Mouse (Mus musculus): ENCODE results near the gene Fars2. TPM values are rescaled to one million over a fixed set of nuclear protein-coding genes. Genes with fewer than 3 reads are reported as not detected.
A peak's percentile ranks its signal among the peaks of the same experiment; 100 is the strongest.
"Not testable (repeated sequence)": the region's sequence is repeated elsewhere in the genome, so short reads cannot be mapped to it uniquely, and the experiment has no call there.

Gene Fars2
- total and polyA plus RNA-seq, 2 experiments from 2014 or later = 54.8 to 78.9 TPM

- WGBS = 34% methylated on average over 11 of the region's 11 CpGs
- Histone ChIP-seq H3K27ac (ENCODE audit: low read depth) (no peak overlapping the region), H3K36me3 (replicated peaks; ENCODE audit: control insufficient read depth, insufficient read depth, low read length) (no peaks in the 10 kb centered on the region), H3K4me3 (ENCODE audit: low read depth, low read length) (no peak overlapping the region), H3K9ac (replicated peaks; ENCODE audit: low read depth, low read length) (no peak overlapping the region; the same call in 1 of the 2 replicates), H3K4me1 (ENCODE audit: control insufficient read depth, insufficient read depth) (peaks cover 2% of the 10 kb centered on the region; the same call in 1 of the 2 replicates), H3K4me2 (ENCODE audit: low read depth, low read length) (peak overlapping the region; percentile 12; the same call in 1 of the 2 replicates), H3K27me3 (ENCODE audit: control insufficient read depth, insufficient read depth, low read length) (no peaks in the 10 kb centered on the region), H3K9me3 (replicated peaks; ENCODE audit: control insufficient read depth, low read length) (no peaks in the 10 kb centered on the region)
- ATAC-seq (ENCODE audit: insufficient read depth, low read depth) = peak; percentile 41; the same call in 1 of the 2 replicates
- no peak for TF ChIP-seq EP300 (IDR thresholded peaks at IDR 0.05; ENCODE audit: low read depth)
- TF ChIP-seq CTCF (IDR thresholded peaks at IDR 0.05; ENCODE audit: low read depth) = no peak
- peak; percentile 26 for DNase-seq (ENCODE audit: low spot score)
These were observed 234.3 kb downstream of the Fars2 start for GRCm38 (mm10) chr13:36351529-36351928.

DNA sequence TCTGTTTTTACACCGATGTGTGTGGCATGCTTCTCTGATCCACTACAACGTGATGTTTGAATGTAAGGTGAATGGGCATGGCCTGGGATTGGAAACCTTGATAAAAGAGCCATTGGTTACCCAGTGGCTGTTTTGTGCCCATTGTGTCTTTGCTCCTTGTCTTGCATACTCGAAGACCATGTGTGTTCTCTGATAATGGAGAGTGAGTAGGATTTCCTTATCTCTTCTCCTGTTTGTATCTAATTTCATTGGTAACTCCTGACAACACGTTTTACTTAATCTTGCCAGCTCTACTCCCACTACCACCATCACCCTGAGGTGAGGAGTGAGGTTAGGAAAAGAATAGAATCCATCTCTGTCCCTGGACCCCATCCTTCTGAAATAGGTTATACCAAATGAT lies 240.3 kb downstream of the Fars2 start:
- 51% methylated on average over 4 of the region's 4 CpGs for WGBS
- H3K4me2 ChIP-seq (ENCODE audit: low read depth, low read length) = no peak overlapping the region
- ATAC-seq (ENCODE audit: insufficient read depth, low read depth) (no peak), DNase-seq (ENCODE audit: low spot score) (no peak)
- no peak for TF ChIP-seq EP300 (IDR thresholded peaks at IDR 0.05; ENCODE audit: low read depth)
- no peak for TF ChIP-seq CTCF (IDR thresholded peaks at IDR 0.05; ENCODE audit: low read depth)
- no peak overlapping the region for H3K9ac ChIP-seq (replicated peaks; ENCODE audit: low read depth, low read length)
- H3K27ac ChIP-seq (ENCODE audit: low read depth) = no peak overlapping the region
- no peaks in the 10 kb centered on the region; the same call in 1 of the 2 replicates for H3K4me1 ChIP-seq (ENCODE audit: control insufficient read depth, insufficient read depth)
- no peaks in the 10 kb centered on the region for H3K36me3 ChIP-seq (replicated peaks; ENCODE audit: control insufficient read depth, insufficient read depth, low read length)
- no peaks in the 10 kb centered on the region for H3K27me3 ChIP-seq (ENCODE audit: control insufficient read depth, insufficient read depth, low read length)
- H3K4me3 ChIP-seq (ENCODE audit: low read depth, low read length) = no peak overlapping the region
- H3K9me3 ChIP-seq (replicated peaks; ENCODE audit: control insufficient read depth, low read length) = no peaks in the 10 kb centered on the region

- no peak overlapping the region for H3K27ac ChIP-seq (ENCODE audit: low read depth)
- H3K27me3 ChIP-seq (ENCODE audit: control insufficient read depth, insufficient read depth, low read length) = no peaks in the 10 kb centered on the region
- TF ChIP-seq EP300 (IDR thresholded peaks at IDR 0.05; ENCODE audit: low read depth) (no peak), CTCF (IDR thresholded peaks at IDR 0.05; ENCODE audit: low read depth) (no peak)
- WGBS = 65% methylated on average over 3 of the region's 3 CpGs
- no peak for ATAC-seq (ENCODE audit: insufficient read depth, low read depth)
- H3K36me3 ChIP-seq (replicated peaks; ENCODE audit: control insufficient read depth, insufficient read depth, low read length) = no peaks in the 10 kb centered on the region
- H3K9me3 ChIP-seq (replicated peaks; ENCODE audit: control insufficient read depth, low read length) = no peaks in the 10 kb centered on the region
- no peak overlapping the region for H3K4me2 ChIP-seq (ENCODE audit: low read depth, low read length)
- no peaks in the 10 kb centered on the region; the same call in 1 of the 2 replicates for H3K4me1 ChIP-seq (ENCODE audit: control insufficient read depth, insufficient read depth)
- no peak overlapping the region for H3K4me3 ChIP-seq (ENCODE audit: low read depth, low read length)
- no peak overlapping the region for H3K9ac ChIP-seq (replicated peaks; ENCODE audit: low read depth, low read length)
- no peak for DNase-seq (ENCODE audit: low spot score)
These were observed 244.2 kb downstream of the Fars2 start for GRCm38 (mm10) chr13:36361419-36361818.

- not testable (repeated sequence) for DNase-seq (ENCODE audit: low spot score); H3K9ac ChIP-seq (replicated peaks; ENCODE audit: low read depth, low read length); H3K4me3 ChIP-seq (ENCODE audit: low read depth, low read length); H3K4me1 ChIP-seq (ENCODE audit: control insufficient read depth, insufficient read depth); H3K4me2 ChIP-seq (ENCODE audit: low read depth, low read length); H3K9me3 ChIP-seq (replicated peaks; ENCODE audit: control insufficient read depth, low read length); H3K36me3 ChIP-seq (replicated peaks; ENCODE audit: control insufficient read depth, insufficient read depth, low read length); H3K27me3 ChIP-seq (ENCODE audit: control insufficient read depth, insufficient read depth, low read length); H3K27ac ChIP-seq (ENCODE audit: low read depth); ATAC-seq (ENCODE audit: insufficient read depth, low read depth)
- 92% methylated on average over 5 of the region's 5 CpGs for WGBS
These were observed 248.5 kb downstream of the Fars2 start for GRCm38 (mm10) chr13:36365719-36366118.

GRCm38 (mm10) chr13:36366304-36366703 lies 249.1 kb downstream of the Fars2 start:
- no peak overlapping the region for H3K4me2 ChIP-seq (ENCODE audit: low read depth, low read length)
- no peaks in the 10 kb centered on the region for H3K4me1 ChIP-seq (ENCODE audit: control insufficient read depth, insufficient read depth)
- DNase-seq (ENCODE audit: low spot score) (no peak), ATAC-seq (ENCODE audit: insufficient read depth, low read depth) (no peak)
- H3K4me3 ChIP-seq (ENCODE audit: low read depth, low read length) = no peak overlapping the region
- no peaks in the 10 kb centered on the region for H3K9me3 ChIP-seq (replicated peaks; ENCODE audit: control insufficient read depth, low read length)
- WGBS = 80% methylated on average over 6 of the region's 6 CpGs
- H3K27me3 ChIP-seq (ENCODE audit: control insufficient read depth, insufficient read depth, low read length) = no peaks in the 10 kb centered on the region
- no peak overlapping the region for H3K27ac ChIP-seq (ENCODE audit: low read depth)
- TF ChIP-seq CTCF (IDR thresholded peaks at IDR 0.05; ENCODE audit: low read depth) = no peak
- TF ChIP-seq EP300 (IDR thresholded peaks at IDR 0.05; ENCODE audit: low read depth) = no peak
- no peaks in the 10 kb centered on the region for H3K36me3 ChIP-seq (replicated peaks; ENCODE audit: control insufficient read depth, insufficient read depth, low read length)
- no peak overlapping the region for H3K9ac ChIP-seq (replicated peaks; ENCODE audit: low read depth, low read length)

- Histone ChIP-seq H3K4me2 (ENCODE audit: low read depth, low read length) (no peak overlapping the region), H3K9ac (replicated peaks; ENCODE audit: low read depth, low read length) (no peak overlapping the region), H3K36me3 (replicated peaks; ENCODE audit: control insufficient read depth, insufficient read depth, low read length) (no peaks in the 10 kb centered on the region), H3K27me3 (ENCODE audit: control insufficient read depth, insufficient read depth, low read length) (no peaks in the 10 kb centered on the region), H3K4me1 (ENCODE audit: control insufficient read depth, insufficient read depth) (no peaks in the 10 kb centered on the region), H3K9me3 (replicated peaks; ENCODE audit: control insufficient read depth, low read length) (no peaks in the 10 kb centered on the region), H3K27ac (ENCODE audit: low read depth) (no peak overlapping the region; the same call in 1 of the 2 replicates), H3K4me3 (ENCODE audit: low read depth, low read length) (no peak overlapping the region)
- DNase-seq (ENCODE audit: low spot score) (no peak), ATAC-seq (ENCODE audit: insufficient read depth, low read depth) (no peak)
- TF ChIP-seq EP300 (IDR thresholded peaks at IDR 0.05; ENCODE audit: low read depth) (no peak), CTCF (IDR thresholded peaks at IDR 0.05; ENCODE audit: low read depth) (no peak)
These were observed 250.7 kb downstream of the Fars2 start for GRCm38 (mm10) chr13:36367712-36368491.

All from heart, postnatal 0 days (tissue).